Mouse (Mus musculus) ES-E14 (cell line): ENCODE measurements around the gene Cul4b. TPM values are rescaled to one million over a fixed set of nuclear protein-coding genes. Genes with fewer than 3 reads are reported as not detected.
"Not testable (repeated sequence)": the region's sequence is repeated elsewhere in the genome, so short reads cannot be mapped to it uniquely, and the experiment has no call there.

Source experiments
- DNase-seq: peaks from one replicate; pipeline ENCODE4 v3.0.0-alpha.2; 2013; ENCODE audit warnings: low read depth, low spot score
- H3K27ac ChIP-seq: 2 replicates; pipeline ENCODE4 v1.5.1; 2012; ENCODE audit warnings: low read depth, mild to moderate bottlenecking, low read length, moderate library complexity, mixed read lengths; ENCODE audit not compliant: poor library complexity, insufficient read depth, severe bottlenecking
- H3K36me3 ChIP-seq: 2 replicates; pipeline ENCODE4 v1.6.1; 2012; ENCODE audit warnings: mild to moderate bottlenecking, low read length, moderate library complexity, mixed read lengths; ENCODE audit not compliant: control insufficient read depth, poor library complexity, insufficient read depth, severe bottlenecking
- H3K4me1 ChIP-seq, 2 experiments: fragments of 150-350 bp in 1 of 2; sonication (generic) in 1 of 2; 2 replicates each; pipeline ENCODE4 v1.6.1; 2012; ENCODE audit warnings: low read length in 2 of 2, mild to moderate bottlenecking in 1 of 2, mixed read lengths in 1 of 2; ENCODE audit not compliant: control insufficient read depth in 2 of 2, insufficient read depth in 2 of 2, poor library complexity in 1 of 2
- H3K4me3 ChIP-seq, 2 experiments: fragments of 150-350 bp in 1 of 2; sonication (generic) in 1 of 2; 2 replicates each; pipeline ENCODE4 v1.5.1; 2012; ENCODE audit warnings: low read length in 2 of 2, low read depth in 1 of 2, mild to moderate bottlenecking in 1 of 2, mixed read lengths in 1 of 2; ENCODE audit not compliant: insufficient read depth in 1 of 2, poor library complexity in 1 of 2, severe bottlenecking in 1 of 2
- H3K9ac ChIP-seq: 2 replicates; pipeline ENCODE4 v1.6.1; 2012; ENCODE audit warnings: low read depth, mild to moderate bottlenecking, low read length, mixed read lengths; ENCODE audit not compliant: poor library complexity, insufficient read depth, severe bottlenecking
- H3K9me3 ChIP-seq: fragments of 150-350 bp; sonication (generic); 2 replicates; pipeline ENCODE4 v1.6.1; 2012; ENCODE audit warnings: low read depth, mild to moderate bottlenecking, low read length; ENCODE audit not compliant: control insufficient read depth, insufficient read depth
- CHD2 ChIP-seq: IDR thresholded peaks from 2 replicates; pipeline ENCODE4 v1.6.1; 2014; ENCODE audit warnings: mild to moderate bottlenecking, low read depth, low read length, inconsistent platforms
- HCFC1 ChIP-seq: IDR thresholded peaks from 2 replicates; pipeline ENCODE4 v1.6.1; 2012; ENCODE audit warnings: low read length, inconsistent platforms, borderline replicate concordance; ENCODE audit not compliant: insufficient read depth
- MAFK ChIP-seq: IDR thresholded peaks from 2 replicates; pipeline ENCODE4 v1.6.1; 2014; ENCODE audit warnings: mild to moderate bottlenecking, low read depth, low read length, inconsistent platforms; ENCODE audit not compliant: insufficient read depth
- ZC3H11A ChIP-seq: IDR thresholded peaks from 2 replicates; pipeline ENCODE4 v1.6.1; 2012; ENCODE audit warnings: low read depth, mild to moderate bottlenecking, inconsistent platforms, low read length, borderline replicate concordance
- ZNF384 ChIP-seq: IDR thresholded peaks from 2 replicates; pipeline ENCODE4 v1.6.1; 2012; ENCODE audit warnings: low read depth, low read length, inconsistent platforms
- in situ Hi-C, 2 experiments: fragments of 600-800 bp; cut with MboI; formaldehyde crosslinking; loops; one replicate each; pipeline ENCODE4 v1.15.1; 2025; ENCODE audit warnings: low sequenced_read_pairs in 2 of 2, inconsistent platforms in 1 of 2; ENCODE audit not compliant: unreplicated experiment in 2 of 2
- total RNA-seq: library from RNA; depleted of rRNA; stranded (reverse); fragments of 300-350 nt; gene quantifications from 2 replicates; pipeline ENCODE4 v1.2.3, GENCODE M21; 2012; rRNA removed

Gene Cul4b
- total RNA-seq, 1 experiment: 114 TPM

GRCm38 (mm10) chrX:38514556-38514955, 61.4 kb downstream of the Cul4b start:
- Histone ChIP-seq H3K9me3 (no peaks in the 10 kb centered on the region), H3K27ac (no peak overlapping the region), H3K9ac (no peak overlapping the region), H3K4me1 (no peaks in the 10 kb centered on the region), H3K36me3 (no peaks in the 10 kb centered on the region), H3K4me3 (no peak overlapping the region)
- DNase-seq: peak; percentile 30
- in situ Hi-C loops: loop anchor here (10.0 to 25.0 kb wide), 2 partner anchors 123 to 140 kb away; partner anchors contain the start of gene C1galt1c1 (in 1 of the 2)
- no peak for TF ChIP-seq ZC3H11A

- DNase-seq: no peak
- Histone ChIP-seq H3K4me3 (peak overlapping the region; percentile 48 to 59), H3K9ac (peak overlapping the region; percentile 35; the same call in 1 of the 2 replicates), H3K36me3 (no peaks in the 10 kb centered on the region), H3K4me1 (no peaks in the 10 kb centered on the region), H3K27ac (no peak overlapping the region), H3K9me3 (no peaks in the 10 kb centered on the region)
- TF ChIP-seq ZNF384 (no peak), MAFK (no peak), HCFC1 (no peak), CHD2 (no peak), ZC3H11A (no peak)
- in situ Hi-C loops: loop anchor here in 1 of 2 experiments (25.0 kb wide), 1 partner anchor 132 kb away; the partner anchor contains the start of gene C1galt1c1
Observed at GRCm38 (mm10) chrX:38504846-38505245, 71.2 kb downstream of the Cul4b start.

GRCm38 (mm10) chrX:38502182-38502581, 73.8 kb downstream of the Cul4b start:
- H3K4me3 ChIP-seq, H3K27ac ChIP-seq, H3K4me1 ChIP-seq, H3K9ac ChIP-seq, H3K36me3 ChIP-seq, H3K9me3 ChIP-seq, DNase-seq: not testable (repeated sequence)
- in situ Hi-C loops: loop anchor here in 1 of 2 experiments (25.0 kb wide), 1 partner anchor 135 kb away; the partner anchor contains the start of gene C1galt1c1

- in situ Hi-C loops, H3K4me1 ChIP-seq, H3K36me3 ChIP-seq: not testable (repeated sequence)
Observed at GRCm38 (mm10) chrX:38485464-38485863, 90.5 kb downstream of the Cul4b start.

More at GRCm38 (mm10) chrX:38485464-38485863, 90.5 kb downstream of the Cul4b start:
- H3K9me3 ChIP-seq, H3K9ac ChIP-seq, H3K4me3 ChIP-seq, H3K27ac ChIP-seq, DNase-seq: not testable (repeated sequence)

Other genes starting within 250 kb of the Cul4b start
- 33.1 and 34.0 TPM in 2 replicates for gene Lamp2, start 119.7 kb downstream of the Cul4b start, total RNA-seq
- 37.3 and 44.7 TPM in 2 replicates for gene Mcts1, start 24.4 kb upstream of the Cul4b start, total RNA-seq
- gene C1galt1c1, start 58.9 kb upstream of the Cul4b start, total RNA-seq: 13.8 and 17.1 TPM in 2 replicates
- not detected in 2 replicates for gene 6030498E09Rik, start 196.5 kb upstream of the Cul4b start, total RNA-seq